Mouse (Mus musculus): ENCODE data around the gene Scgb1b19.
"Not testable (repeated sequence)": the region's sequence is repeated elsewhere in the genome, so short reads cannot be mapped to it uniquely, and the experiment has no call there.

Scgb1b19 gene

DNA sequence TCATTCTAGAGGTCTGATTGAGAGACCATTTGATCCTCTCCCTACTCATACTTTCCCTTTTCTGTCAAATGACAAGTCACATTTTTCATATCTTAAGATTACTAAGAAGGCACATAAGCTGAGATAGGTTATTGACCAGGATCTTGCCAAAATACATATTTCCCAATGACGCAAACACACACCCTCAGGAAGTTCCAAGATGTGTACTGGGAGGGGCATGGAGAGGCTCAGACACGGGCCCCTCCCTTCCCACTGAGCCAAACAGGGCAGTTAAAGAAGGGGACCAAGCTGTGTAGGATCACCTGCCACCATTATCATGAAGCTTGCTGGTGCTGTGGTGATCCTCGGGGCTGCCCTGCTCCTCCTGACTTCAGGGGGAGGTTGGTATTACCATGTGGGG, at the start of gene Scgb1b19:
Gene Scgb1b19, plus strand, starts transcription at position 301 of the 400 bp plus-strand sequence.
- in situ Hi-C loops (cut with MseI, MboI), result not testable (repeated sequence)

DNA sequence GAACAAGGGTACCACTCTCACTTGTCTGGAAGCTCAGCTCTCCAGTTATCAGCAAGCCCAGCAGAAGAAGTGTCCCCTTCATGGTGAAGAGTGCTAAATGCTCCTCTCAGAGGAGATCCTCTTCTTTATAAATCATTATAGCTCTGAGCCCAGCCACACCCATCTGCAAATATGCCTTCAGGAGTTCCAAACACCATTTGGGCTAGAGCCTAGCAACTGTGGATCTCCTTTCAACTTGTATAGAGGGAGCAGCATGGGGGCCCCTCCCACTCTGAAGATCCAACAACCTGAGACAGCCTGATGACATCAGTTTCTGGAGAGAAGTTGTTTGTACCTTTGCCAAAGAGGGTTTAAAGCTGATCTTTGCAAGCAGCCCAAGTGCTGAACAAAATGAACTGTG, 6.9 kb upstream of the Scgb1b19 start, which contains the start of gene Scgb2b19:
Gene Scgb2b19, minus strand, starts transcription at position 101 of the 400 bp plus-strand sequence.
- in situ Hi-C loops (cut with MseI, MboI), result not testable (repeated sequence)

Measured in mouse trophoblast stem cell (cell line).